Mouse (Mus musculus) heart, postnatal 4 days (tissue): ENCODE data around the gene Dpysl5. TPM values are rescaled to one million over a fixed set of nuclear protein-coding genes. Genes with fewer than 3 reads are reported as not detected.

Experiments used
- DNase-seq: peaks from one replicate; pipeline ENCODE4 v3.0.0; 2021
- total RNA-seq, 2 experiments: library from RNA; stranded (reverse); gene quantifications; 2 replicates each; pipeline ENCODE4 v1.2.3; 2021

Dpysl5 gene
- total RNA-seq, 2 experiments from 2014 or later: 1.6 to 2.0 TPM

- DNase-seq: no peak
Observed at GRCm38 (mm10) chr5:30765596-30766370, 54.4 kb downstream of the Dpysl5 start.

GRCm38 (mm10) chr5:30768082-30768481 lies 56.7 kb downstream of the Dpysl5 start:
- DNase-seq: peak; percentile 9

- peak; percentile 80 for DNase-seq
Observed at GRCm38 (mm10) chr5:30768598-30768997, 57.2 kb downstream of the Dpysl5 start.

- no peak for DNase-seq
Observed at GRCm38 (mm10) chr5:30769075-30769474, 57.7 kb downstream of the Dpysl5 start.

GRCm38 (mm10) chr5:30774601-30775371 lies 63.4 kb downstream of the Dpysl5 start:
- DNase-seq: peak; percentile 94

GRCm38 (mm10) chr5:30780699-30781098 lies 69.3 kb downstream of the Dpysl5 start:
- DNase-seq: peak; percentile 52

GRCm38 (mm10) chr5:30781147-30781546 lies 69.8 kb downstream of the Dpysl5 start:
- DNase-seq: peak; percentile 30

GRCm38 (mm10) chr5:30787381-30787780 lies 76.0 kb downstream of the Dpysl5 start:
- DNase-seq: no peak

- DNase-seq: no peak
Observed at GRCm38 (mm10) chr5:30790047-30790446, 78.7 kb downstream of the Dpysl5 start.

GRCm38 (mm10) chr5:30796125-30796524 lies 84.8 kb downstream of the Dpysl5 start:
- peak; percentile 90 for DNase-seq

- DNase-seq: no peak
Observed at GRCm38 (mm10) chr5:30797482-30797881, 86.1 kb downstream of the Dpysl5 start.

- no peak for DNase-seq
Observed at GRCm38 (mm10) chr5:30797982-30798381, 86.6 kb downstream of the Dpysl5 start.

GRCm38 (mm10) chr5:30798965-30799364 lies 87.6 kb downstream of the Dpysl5 start:
- DNase-seq: no peak

- no peak for DNase-seq
Observed at GRCm38 (mm10) chr5:30802724-30803467, 91.5 kb downstream of the Dpysl5 start.

GRCm38 (mm10) chr5:30806106-30806505 lies 94.7 kb downstream of the Dpysl5 start:
- DNase-seq: peak; percentile 94

- DNase-seq: peak; percentile 92
Observed at GRCm38 (mm10) chr5:30814424-30815119, 103.2 kb downstream of the Dpysl5 start, which contains the start of gene Mapre3. TSS of gene Mapre3 (plus strand) at chr5:30814641.

GRCm38 (mm10) chr5:30815120-30815465 lies 103.7 kb downstream of the Dpysl5 start:
- no peak for DNase-seq

- DNase-seq: peak; percentile 38
Observed at GRCm38 (mm10) chr5:30816261-30816791, 105.0 kb downstream of the Dpysl5 start.

GRCm38 (mm10) chr5:30818758-30819309 lies 107.5 kb downstream of the Dpysl5 start:
- no peak for DNase-seq

GRCm38 (mm10) chr5:30822689-30823088 lies 111.3 kb downstream of the Dpysl5 start:
- DNase-seq: no peak

GRCm38 (mm10) chr5:30823091-30823490 lies 111.7 kb downstream of the Dpysl5 start:
- no peak for DNase-seq
